Mouse (Mus musculus) erythroblast, adult 5-6 weeks (primary cell): ENCODE results near the gene Col25a1. TPM values are rescaled to one million over a fixed set of nuclear protein-coding genes. Genes with fewer than 3 reads are reported as not detected.

Experiments
- ATAC-seq: replicated peaks from 2 replicates; pipeline ENCODE4 v1.8.0; 2016; ENCODE audit warnings: moderate number of reproducible peaks, mild to moderate bottlenecking, moderate TSS enrichment, inconsistent platforms; ENCODE audit not compliant: poor library complexity, low FRiP score, severe bottlenecking
- total RNA-seq, 2 experiments: library from RNA; stranded (forward) in 1 of 2; stranded (reverse) in 1 of 2; fragments of 150-400 nt in 1 of 2; fragments of 200-764, 138-1000 nt in 1 of 2; gene quantifications; 2 replicates each; pipeline versions ENCODE4 v1.2.3 to v1.2.4; 2015 to 2017; ENCODE audit warnings: low replicate concordance in 2 of 2

The Col25a1 gene
- total RNA-seq, 2 experiments from 2014 or later, result 0.09 TPM; not detected in 1

GRCm38 (mm10) chr3:130614444-130614843, 483.1 kb downstream of the Col25a1 start:
- no peak for ATAC-seq

GRCm38 (mm10) chr3:130615625-130616024, 484.3 kb downstream of the Col25a1 start:
- no peak for ATAC-seq

- no peak for ATAC-seq
These were observed 486.2 kb downstream of the Col25a1 start, which contains the start of gene Etnppl for GRCm38 (mm10) chr3:130617439-130617898. TSS of gene Etnppl (plus strand) at chr3:130617448.

GRCm38 (mm10) chr3:130620517-130621146, 489.3 kb downstream of the Col25a1 start:
- no peak for ATAC-seq

GRCm38 (mm10) chr3:130628358-130628757, 497.1 kb downstream of the Col25a1 start:
- ATAC-seq, result no peak

GRCm38 (mm10) chr3:130633859-130634258, 502.6 kb downstream of the Col25a1 start:
- no peak for ATAC-seq

GRCm38 (mm10) chr3:130646110-130646810, 515.0 kb downstream of the Col25a1 start:
- ATAC-seq, result no peak

Other genes starting within 250 kb of the Col25a1 start
- gene Casp6, start 230.1 kb upstream of the Col25a1 start, total RNA-seq (2015; ENCODE audit: low replicate concordance), result 4.6 and 20.6 TPM in 2 replicates
- 3.6 and 6.9 TPM in 2 replicates for gene Casp6, start 230.1 kb upstream of the Col25a1 start, total RNA-seq (2017; ENCODE audit: low replicate concordance)
- gene Mcub, start 161.3 kb upstream of the Col25a1 start, total RNA-seq (2015; ENCODE audit: low replicate concordance), result 1.5 and 5.8 TPM in 2 replicates
- gene Mcub, start 161.3 kb upstream of the Col25a1 start, total RNA-seq (2017; ENCODE audit: low replicate concordance), result 3.6 and 15.6 TPM in 2 replicates
- 13.8 and 17.9 TPM in 2 replicates for gene Sec24b, start 69.9 kb upstream of the Col25a1 start, total RNA-seq (2015; ENCODE audit: low replicate concordance)
- gene Sec24b, start 69.9 kb upstream of the Col25a1 start, total RNA-seq (2017; ENCODE audit: low replicate concordance), result 5.7 and 9.3 TPM in 2 replicates